Mouse (Mus musculus): Measurements from ENCODE around the gene Npas3.

GRCm38 (mm10) chr12:53621271-53621670 lies 372.8 kb downstream of the Npas3 start:
- TF ChIP-seq EP300 (optimal IDR thresholded peaks at IDR 0.05) (no peak), CTCF (IDR thresholded peaks at IDR 0.05; ENCODE audit: low read depth) (no peak)

Data from stomach, postnatal 0 days (tissue).